Mouse (Mus musculus) hindbrain, embryonic 11.5 days (tissue): Measurements from ENCODE around the gene Ascc2. TPM values are rescaled to one million over a fixed set of nuclear protein-coding genes. Genes with fewer than 3 reads are reported as not detected.

Experiments used
- ATAC-seq: fragments of 200-750 bp; cut with Nextera tagmentation; 2 replicates; pipeline ENCODE4 v1.8.0; 2017; ENCODE audit warnings: mild to moderate bottlenecking, moderate TSS enrichment, moderate library complexity; ENCODE audit not compliant: low FRiP score
- DNase-seq: peaks from one replicate; pipeline ENCODE4 v3.0.0-alpha.2; 2015; ENCODE audit warnings: low spot score
- H3K27ac ChIP-seq: fragments of 300-500 bp; sonication (generic); 2 replicates; pipeline ENCODE4 v1.5.1; 2014; ENCODE audit warnings: mild to moderate bottlenecking, low read depth, low read length
- H3K27me3 ChIP-seq: fragments of 300-500 bp; sonication (generic); 2 replicates; pipeline ENCODE4 v1.6.1; 2014; ENCODE audit warnings: mild to moderate bottlenecking, low read length, moderate library complexity, mixed read lengths; ENCODE audit not compliant: control insufficient read depth, insufficient read depth
- H3K36me3 ChIP-seq: fragments of 300-500 bp; sonication (generic); 2 replicates; pipeline ENCODE4 v1.6.1; 2014; ENCODE audit warnings: mild to moderate bottlenecking, low read length, moderate library complexity, mixed read lengths; ENCODE audit not compliant: control insufficient read depth, insufficient read depth
- H3K4me1 ChIP-seq: fragments of 300-500 bp; sonication (generic); replicated peaks from 2 replicates; pipeline ENCODE4 v1.6.1; 2014; ENCODE audit warnings: low read length, mixed read lengths; ENCODE audit not compliant: control insufficient read depth, insufficient read depth
- H3K4me2 ChIP-seq: fragments of 300-500 bp; sonication (generic); replicated peaks from 2 replicates; pipeline ENCODE4 v1.6.1; 2014; ENCODE audit warnings: mild to moderate bottlenecking, low read depth, low read length
- H3K4me3 ChIP-seq: fragments of 300-500 bp; sonication (generic); 2 replicates; pipeline ENCODE4 v1.5.1; 2014; ENCODE audit warnings: low read depth, low read length
- H3K9ac ChIP-seq: fragments of 300-500 bp; sonication (generic); 2 replicates; pipeline ENCODE4 v1.6.1; 2014; ENCODE audit warnings: low read depth, low read length
- H3K9me3 ChIP-seq: fragments of 300-500 bp; sonication (generic); 2 replicates; pipeline ENCODE4 v1.6.1; 2016; ENCODE audit warnings: low read length; ENCODE audit not compliant: control insufficient read depth
- WGBS: fragments of 180-500 bp; shearing (Covaris S2); extraction: QIAGEN DNeasy Blood & Tissue Kit; methylation state at CpG from one replicate; pipeline ENCODE4 v1.1.7; 2014; 5-methylcytosine and 5-hydroxymethylcytosine counted together
- polyA plus RNA-seq: library from polyadenylated mRNA; unstranded; fragments of >200 nt; fragmentation: Nextera tagmentation; extraction: Ambion mirVana; gene quantifications from 2 replicates; pipeline ENCODE4 v1.2.1, GENCODE M21; 2014

Ascc2 gene
- polyA plus RNA-seq, 1 experiment from 2014 or later, result 31.5 TPM

- WGBS, result 95% methylated on average over 4 of the region's 4 CpGs
- H3K4me3 ChIP-seq, result no peak overlapping the region
- no peak overlapping the region for H3K9ac ChIP-seq
- H3K27ac ChIP-seq, result no peak overlapping the region
- H3K27me3 ChIP-seq, result no peaks in the 10 kb centered on the region
- no peaks in the 10 kb centered on the region for H3K4me1 ChIP-seq
- no peaks in the 10 kb centered on the region for H3K9me3 ChIP-seq
- H3K4me2 ChIP-seq, result no peak overlapping the region
- ATAC-seq (no peak), DNase-seq (no peak)
- peaks cover 2% of the 10 kb centered on the region; the same call in 1 of the 2 replicates for H3K36me3 ChIP-seq
Observed at GRCm38 (mm10) chr11:4685071-4685470, 47.5 kb downstream of the Ascc2 start.

- ATAC-seq, result no peak
- Histone ChIP-seq H3K4me2 (no peak overlapping the region), H3K36me3 (peaks cover 2% of the 10 kb centered on the region; the same call in 1 of the 2 replicates)
Observed at GRCm38 (mm10) chr11:4685510-4685909, 48.0 kb downstream of the Ascc2 start.

GRCm38 (mm10) chr11:4687027-4687426 lies 49.5 kb downstream of the Ascc2 start:
- Histone ChIP-seq H3K9ac (no peak overlapping the region), H3K4me1 (no peaks in the 10 kb centered on the region), H3K36me3 (0 out of 2 replicates have a peak, but pooled peaks cover 2% of the 10 kb centered on the region), H3K27me3 (no peaks in the 10 kb centered on the region), H3K4me3 (no peak overlapping the region), H3K4me2 (no peak overlapping the region), H3K27ac (no peak overlapping the region), H3K9me3 (no peaks in the 10 kb centered on the region)
- ATAC-seq, result no peak
- DNase-seq, result no peak
- 76% methylated on average over 3 of the region's 3 CpGs for WGBS

More at GRCm38 (mm10) chr11:4685510-4685909, 48.0 kb downstream of the Ascc2 start:
- H3K9me3 ChIP-seq, result no peaks in the 10 kb centered on the region
- no peak overlapping the region for H3K27ac ChIP-seq
- no peaks in the 10 kb centered on the region for H3K27me3 ChIP-seq
- H3K4me1 ChIP-seq, result no peaks in the 10 kb centered on the region
- H3K4me3 ChIP-seq, result no peak overlapping the region
- H3K9ac ChIP-seq, result no peak overlapping the region
- WGBS, result 89% methylated on average over 5 of the region's 5 CpGs
- DNase-seq, result no peak

DNA sequence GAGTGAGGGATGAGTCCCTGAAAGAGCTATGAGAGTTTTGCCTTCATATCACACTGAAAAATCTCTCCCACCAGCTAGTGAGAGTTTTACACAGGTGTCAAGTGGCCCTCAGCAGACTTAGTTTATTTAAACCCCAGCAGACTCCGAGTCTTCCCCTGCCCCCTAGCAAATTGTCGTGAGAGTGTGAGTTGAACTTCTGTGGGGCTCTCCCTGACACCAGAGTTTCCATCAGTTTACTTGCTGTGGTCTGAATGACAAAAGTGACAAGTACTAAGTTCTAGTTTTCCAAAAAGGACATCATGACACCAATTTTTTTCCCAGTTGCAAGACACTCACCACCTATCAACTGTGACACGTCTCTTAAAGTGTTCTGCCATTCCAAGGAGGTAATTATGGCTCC lies 50.3 kb downstream of the Ascc2 start:
- H3K9me3 ChIP-seq, result no peaks in the 10 kb centered on the region
- H3K27me3 ChIP-seq, result no peaks in the 10 kb centered on the region
- no peak overlapping the region for H3K27ac ChIP-seq
- H3K4me3 ChIP-seq, result no peak overlapping the region
- no peak overlapping the region for H3K4me2 ChIP-seq
- no peaks in the 10 kb centered on the region for H3K4me1 ChIP-seq
- no peak overlapping the region for H3K9ac ChIP-seq
- ATAC-seq (no peak), DNase-seq (no peak)
- WGBS, result 71% methylated on average over 3 of the region's 3 CpGs
- 0 out of 2 replicates have a peak, but pooled peaks cover 2% of the 10 kb centered on the region for H3K36me3 ChIP-seq

GRCm38 (mm10) chr11:4688632-4689380 lies 51.3 kb downstream of the Ascc2 start:
- no peak for DNase-seq
- H3K9ac ChIP-seq, result no peak overlapping the region
- no peak for ATAC-seq
- no peak overlapping the region for H3K4me3 ChIP-seq
- no peaks in the 10 kb centered on the region for H3K4me1 ChIP-seq
- 73% methylated on average over 11 of the region's 11 CpGs for WGBS
- no peaks in the 10 kb centered on the region for H3K27me3 ChIP-seq
- H3K4me2 ChIP-seq, result no peak overlapping the region
- no peaks in the 10 kb centered on the region for H3K36me3 ChIP-seq
- no peak overlapping the region for H3K27ac ChIP-seq
- no peaks in the 10 kb centered on the region for H3K9me3 ChIP-seq

GRCm38 (mm10) chr11:4690353-4690752 lies 52.8 kb downstream of the Ascc2 start:
- Histone ChIP-seq H3K36me3 (no peaks in the 10 kb centered on the region), H3K27me3 (no peaks in the 10 kb centered on the region), H3K9me3 (no peaks in the 10 kb centered on the region), H3K4me1 (no peaks in the 10 kb centered on the region), H3K27ac (no peak overlapping the region), H3K4me3 (no peak overlapping the region), H3K4me2 (no peak overlapping the region), H3K9ac (no peak overlapping the region)
- no peak for ATAC-seq
- WGBS, result 85% methylated on average over 7 of the region's 7 CpGs
- no peak for DNase-seq

GRCm38 (mm10) chr11:4691213-4691612 lies 53.7 kb downstream of the Ascc2 start:
- WGBS, result 60% methylated on average over 10 of the region's 10 CpGs
- ATAC-seq, result no peak
- Histone ChIP-seq H3K4me1 (no peaks in the 10 kb centered on the region), H3K27me3 (no peaks in the 10 kb centered on the region), H3K27ac (no peak overlapping the region), H3K9ac (no peak overlapping the region), H3K36me3 (no peaks in the 10 kb centered on the region), H3K4me3 (no peak overlapping the region), H3K4me2 (no peak overlapping the region), H3K9me3 (no peaks in the 10 kb centered on the region)
- no peak for DNase-seq

- Histone ChIP-seq H3K9ac (no peak overlapping the region), H3K9me3 (no peaks in the 10 kb centered on the region), H3K4me1 (no peaks in the 10 kb centered on the region), H3K27ac (no peak overlapping the region), H3K27me3 (no peaks in the 10 kb centered on the region), H3K4me3 (no peak overlapping the region), H3K36me3 (no peaks in the 10 kb centered on the region), H3K4me2 (no peak overlapping the region)
- DNase-seq (no peak), ATAC-seq (no peak)
- 92% methylated on average over 11 of the region's 11 CpGs for WGBS
Observed at GRCm38 (mm10) chr11:4692162-4692561, 54.6 kb downstream of the Ascc2 start.
